Mouse (Mus musculus) liver, adult 2 months (tissue): ENCODE results near the gene Gstt4.

Experiments used
- CTCF ChIP-seq: fragments of 200-500 bp; IDR thresholded peaks from 2 replicates; pipeline ENCODE4 v1.5.1; 2011; ENCODE audit warnings: low read depth, low read length, control low read depth
- POLR2A ChIP-seq: fragments of 200-500 bp; IDR thresholded peaks from 2 replicates; pipeline ENCODE4 v1.6.1; 2011; ENCODE audit warnings: low read length, control low read depth; ENCODE audit not compliant: insufficient read depth; ENCODE audit errors: extremely low read depth

GRCm38 (mm10) chr10:75860746-75861145 lies 38.4 kb upstream of the Gstt4 start:
- TF ChIP-seq CTCF (no peak), POLR2A (no peak)
